Mouse (Mus musculus) myocyte (in vitro differentiated cells): ENCODE measurements around the gene Trim67.

ENCODE experiments used
- CEBPB ChIP-seq: IDR thresholded peaks from 2 replicates; pipeline ENCODE4 v1.6.1; 2011; ENCODE audit warnings: mild to moderate bottlenecking, moderate library complexity; ENCODE audit not compliant: poor library complexity, insufficient read depth, severe bottlenecking
- E2F4 ChIP-seq: IDR thresholded peaks from one replicate; pipeline ENCODE4 v1.6.1; 2011; ENCODE audit warnings: mild to moderate bottlenecking, control low read depth, moderate library complexity; ENCODE audit not compliant: insufficient read depth
- MAX ChIP-seq: IDR thresholded peaks from one replicate; pipeline ENCODE4 v1.6.1; 2011; ENCODE audit warnings: low read depth, mild to moderate bottlenecking, control low read depth
- MYOD1 ChIP-seq, 3 experiments: IDR thresholded peaks; one replicate each; pipeline ENCODE4 v1.6.1; 2011; ENCODE audit warnings: control low read depth in 2 of 3, low read depth in 2 of 3, mild to moderate bottlenecking in 2 of 3, moderate library complexity in 1 of 3; ENCODE audit not compliant: insufficient read length in 2 of 3, control insufficient read depth in 1 of 3
- POLR2A ChIP-seq: IDR thresholded peaks from one replicate; pipeline ENCODE4 v1.6.1; 2011; ENCODE audit warnings: low read depth, mild to moderate bottlenecking, control low read depth, moderate library complexity; ENCODE audit not compliant: insufficient read length
- TCF12 ChIP-seq: IDR thresholded peaks from one replicate; pipeline ENCODE4 v1.6.1; 2011; ENCODE audit warnings: mild to moderate bottlenecking, control low read depth; ENCODE audit not compliant: poor library complexity, insufficient read depth, severe bottlenecking
- TCF3 ChIP-seq: IDR thresholded peaks from one replicate; pipeline ENCODE4 v1.6.1; 2011; ENCODE audit warnings: low read depth, control low read depth; ENCODE audit not compliant: insufficient read length
- USF1 ChIP-seq: IDR thresholded peaks from one replicate; pipeline ENCODE4 v1.6.1; 2011; ENCODE audit warnings: low read depth, mild to moderate bottlenecking, control low read depth, moderate library complexity

DNA sequence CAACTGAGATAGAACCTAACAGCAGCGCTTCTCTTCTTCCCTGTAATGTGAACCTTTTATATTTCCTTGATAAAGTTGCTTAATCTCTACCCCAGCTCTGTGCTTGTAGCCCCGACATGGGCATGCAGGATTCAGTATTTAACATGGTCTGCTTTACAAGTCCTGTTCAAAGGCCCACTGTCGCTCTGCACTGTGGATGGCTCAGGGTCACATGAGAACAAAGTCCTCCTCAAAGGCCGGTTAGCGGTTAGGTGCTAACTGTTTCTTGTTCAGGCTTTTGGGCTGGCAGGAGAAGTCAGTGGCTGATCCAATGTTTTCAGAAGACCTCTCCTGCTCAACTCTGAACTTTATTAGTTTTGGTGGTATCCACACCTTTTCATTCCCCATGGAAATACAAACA is 52.7 kb downstream of the Trim67 start:
- TF ChIP-seq TCF3 (no peak), POLR2A (no peak), CEBPB (no peak), MAX (no peak), MYOD1 (IDR thresholded peaks at IDR 0.05; ENCODE audit: control insufficient read depth in 1 of 3, insufficient read length in 2 of 3, low read depth in 2 of 3) (no peak), USF1 (no peak), TCF12 (no peak), E2F4 (no peak)
